Mouse (Mus musculus) liver, adult 2 months (tissue): Measurements from ENCODE around the gene Mllt1. TPM values are rescaled to one million over a fixed set of nuclear protein-coding genes. Genes with fewer than 3 reads are reported as not detected.

ENCODE experiments used
- DNase-seq: peaks from one replicate; pipeline ENCODE4 v3.0.0-alpha.2; 2011; ENCODE audit warnings: low read depth, low spot score; ENCODE audit errors: extremely low read depth
- H3K27ac ChIP-seq: fragments of 200-500 bp; replicated peaks from 2 replicates; pipeline ENCODE4 v1.5.1; 2012; ENCODE audit warnings: low read depth, mild to moderate bottlenecking, control low read depth, inconsistent platforms, low read length; ENCODE audit not compliant: insufficient read depth
- H3K27me3 ChIP-seq: fragments of 200-500 bp; 2 replicates; pipeline ENCODE4 v1.6.1; 2012; ENCODE audit warnings: mild to moderate bottlenecking, moderate library complexity, low read length, inconsistent platforms; ENCODE audit not compliant: control insufficient read depth, insufficient read depth
- H3K36me3 ChIP-seq: fragments of 200-500 bp; 2 replicates; pipeline ENCODE4 v1.6.1; 2012; ENCODE audit warnings: low read length, inconsistent platforms; ENCODE audit not compliant: control insufficient read depth, insufficient read depth
- H3K4me1 ChIP-seq: fragments of 200-500 bp; 2 replicates; pipeline ENCODE4 v1.6.1; 2011; ENCODE audit warnings: low read length; ENCODE audit not compliant: control insufficient read depth, insufficient read depth
- H3K4me3 ChIP-seq: fragments of 200-500 bp; 2 replicates; pipeline ENCODE4 v1.5.1; 2011; ENCODE audit warnings: low read depth, mild to moderate bottlenecking, control low read depth, low read length, moderate library complexity; ENCODE audit not compliant: insufficient read depth
- H3K79me2 ChIP-seq: fragments of 200-500 bp; 2 replicates; pipeline ENCODE4 v1.6.1; 2012; ENCODE audit warnings: inconsistent platforms, mild to moderate bottlenecking, low read length, moderate library complexity; ENCODE audit not compliant: control insufficient read depth, insufficient read depth
- H3K9ac ChIP-seq: fragments of 200-500 bp; 2 replicates; pipeline ENCODE4 v1.6.1; 2012; ENCODE audit warnings: low read depth, mild to moderate bottlenecking, control low read depth, inconsistent platforms, low read length
- CTCF ChIP-seq: fragments of 200-500 bp; IDR thresholded peaks from 2 replicates; pipeline ENCODE4 v1.5.1; 2011; ENCODE audit warnings: low read depth, low read length, control low read depth
- POLR2A ChIP-seq: fragments of 200-500 bp; IDR thresholded peaks from 2 replicates; pipeline ENCODE4 v1.6.1; 2011; ENCODE audit warnings: low read length, control low read depth; ENCODE audit not compliant: insufficient read depth; ENCODE audit errors: extremely low read depth
- WGBS: fragments of 180-500 bp; shearing (Covaris S2); methylation state at CpG from one replicate; pipeline ENCODE4 v1.1.7; 2018; 5-methylcytosine and 5-hydroxymethylcytosine counted together
- polyA plus RNA-seq: library from polyadenylated mRNA; depleted of rRNA; stranded (reverse); fragments of >200 nt; gene quantifications from 2 replicates; pipeline ENCODE4 v1.2.3, GENCODE M21; 2012
- total RNA-seq: library from RNA; depleted of rRNA; stranded (reverse); fragments of >200 nt; gene quantifications from 2 replicates; pipeline ENCODE4 v1.2.3, GENCODE M21; 2014

The Mllt1 gene
- total and polyA plus RNA-seq, 2 experiments, result 3.0 to 22.7 TPM

GRCm38 (mm10) chr17:56884809-56885208 is 50.4 kb downstream of the Mllt1 start:
- no peak for TF ChIP-seq CTCF
- no peak for TF ChIP-seq POLR2A
- Histone ChIP-seq H3K79me2 (no peaks in the 10 kb centered on the region), H3K4me3 (no peak overlapping the region), H3K27me3 (no peaks in the 10 kb centered on the region), H3K4me1 (no peaks in the 10 kb centered on the region), H3K36me3 (no peaks in the 10 kb centered on the region), H3K27ac (no peak overlapping the region), H3K9ac (no peak overlapping the region)
- 88% methylated on average over 17 of the region's 17 CpGs for WGBS
- no peak for DNase-seq

DNA sequence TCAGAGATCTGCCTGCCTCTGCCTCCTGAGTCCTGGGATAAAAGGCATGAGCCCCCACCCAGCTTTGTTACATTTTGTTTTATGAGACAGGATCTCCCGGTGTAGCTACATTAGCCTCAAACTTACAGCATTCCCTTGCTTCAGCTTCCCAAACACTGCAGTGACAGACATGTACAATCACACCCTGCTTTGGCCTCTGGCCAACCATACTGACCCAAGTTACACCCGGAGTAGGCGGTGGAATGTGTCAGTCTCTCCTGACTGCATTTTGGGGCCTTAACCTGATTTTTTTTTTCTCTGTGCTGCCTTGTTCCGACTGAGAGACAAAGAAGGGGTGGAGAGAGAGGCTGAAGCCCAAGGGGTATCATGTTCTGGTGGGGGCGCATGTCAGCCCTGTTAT is 50.9 kb downstream of the Mllt1 start:
- H3K27me3 ChIP-seq, result no peaks in the 10 kb centered on the region
- no peaks in the 10 kb centered on the region for H3K4me1 ChIP-seq
- 42% methylated on average over 5 of the region's 5 CpGs for WGBS
- TF ChIP-seq CTCF (no peak), POLR2A (no peak)
- DNase-seq, result peak; percentile 14
- no peak overlapping the region for H3K9ac ChIP-seq
- no peak overlapping the region for H3K27ac ChIP-seq
- no peak overlapping the region for H3K4me3 ChIP-seq
- no peaks in the 10 kb centered on the region for H3K36me3 ChIP-seq
- no peaks in the 10 kb centered on the region for H3K79me2 ChIP-seq

- DNase-seq, result no peak
- no peak for TF ChIP-seq POLR2A
- TF ChIP-seq CTCF, result no peak
- no peaks in the 10 kb centered on the region for H3K36me3 ChIP-seq
- H3K27ac ChIP-seq, result no peak overlapping the region
- 34% methylated on average over 17 of the region's 17 CpGs for WGBS
- no peaks in the 10 kb centered on the region for H3K79me2 ChIP-seq
- no peak overlapping the region for H3K9ac ChIP-seq
- H3K4me1 ChIP-seq, result no peaks in the 10 kb centered on the region
- H3K27me3 ChIP-seq, result no peaks in the 10 kb centered on the region
- H3K4me3 ChIP-seq, result no peak overlapping the region
These were observed 51.6 kb downstream of the Mllt1 start for GRCm38 (mm10) chr17:56883612-56884011.

DNA sequence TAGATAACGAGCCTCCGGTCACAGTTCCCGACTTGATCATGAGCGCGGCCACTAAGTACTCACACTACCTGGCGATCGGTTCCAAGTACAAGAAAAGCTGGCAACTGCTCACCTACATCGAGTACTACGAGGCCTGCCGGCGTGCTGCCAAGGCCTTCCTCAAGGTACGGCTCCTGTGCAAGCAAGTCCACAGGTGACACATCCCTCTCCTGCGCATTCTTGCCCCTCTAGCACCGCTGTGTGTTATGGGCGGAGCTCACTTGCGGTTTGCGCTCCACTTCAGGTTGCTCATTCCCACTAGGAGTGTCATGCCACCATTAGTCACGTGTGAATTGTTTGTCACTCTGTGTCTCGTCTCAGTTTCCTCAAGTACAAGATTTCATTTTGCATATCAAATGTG is 57.8 kb downstream of the Mllt1 start:
- H3K27ac ChIP-seq, result no peak overlapping the region
- H3K4me3 ChIP-seq, result no peak overlapping the region
- H3K79me2 ChIP-seq, result no peaks in the 10 kb centered on the region
- no peaks in the 10 kb centered on the region for H3K4me1 ChIP-seq
- H3K9ac ChIP-seq, result no peak overlapping the region
- H3K27me3 ChIP-seq, result no peaks in the 10 kb centered on the region
- no peaks in the 10 kb centered on the region for H3K36me3 ChIP-seq
- 92% methylated on average over 19 of the region's 19 CpGs for WGBS
- TF ChIP-seq CTCF (no peak), POLR2A (no peak)
- DNase-seq, result no peak

DNA sequence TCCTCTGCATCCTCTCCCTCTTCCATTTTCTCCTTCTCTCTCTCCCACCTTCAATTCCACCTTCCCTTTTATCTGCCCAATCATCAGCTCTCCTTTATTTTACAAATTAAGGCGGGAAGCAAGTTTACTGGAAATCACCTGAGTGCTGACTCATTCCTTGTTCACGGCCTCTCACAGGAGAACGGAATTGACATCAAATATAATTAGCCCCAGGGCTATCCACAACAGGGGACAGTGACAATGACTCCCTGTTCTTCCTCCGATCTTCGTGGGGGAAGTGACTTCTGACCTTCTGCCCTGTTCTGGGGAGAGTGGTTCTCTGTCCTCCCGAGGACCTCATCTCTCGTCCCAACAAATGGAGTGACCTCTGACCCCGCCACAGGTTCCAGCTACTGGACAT is 58.2 kb downstream of the Mllt1 start:
- Histone ChIP-seq H3K27me3 (no peaks in the 10 kb centered on the region), H3K9ac (no peak overlapping the region), H3K4me3 (no peak overlapping the region), H3K36me3 (no peaks in the 10 kb centered on the region), H3K79me2 (no peaks in the 10 kb centered on the region), H3K4me1 (no peaks in the 10 kb centered on the region), H3K27ac (no peak overlapping the region)
- DNase-seq, result no peak
- WGBS, result 56% methylated on average over 8 of the region's 8 CpGs
- no peak for TF ChIP-seq POLR2A
- TF ChIP-seq CTCF, result no peak

DNA sequence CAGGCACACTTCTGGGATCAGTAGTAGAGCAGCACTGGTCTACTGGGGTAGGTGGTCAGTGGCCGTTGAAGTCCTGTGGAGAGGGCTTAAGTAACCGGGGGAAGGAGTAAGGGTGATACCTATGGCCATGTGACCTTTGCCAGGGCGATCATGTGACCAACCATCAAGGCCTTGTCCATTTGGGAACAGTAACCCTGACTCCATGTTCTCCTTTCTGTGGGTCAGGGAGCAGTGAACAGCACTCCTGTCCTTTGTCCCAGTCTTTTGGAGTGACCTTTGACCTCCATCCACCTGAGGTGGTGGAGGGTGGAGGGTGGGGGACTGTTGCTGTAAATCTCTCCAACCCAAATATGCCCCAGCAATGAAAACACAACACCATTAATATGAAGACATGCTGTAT is 58.8 kb downstream of the Mllt1 start:
- H3K27me3 ChIP-seq, result no peaks in the 10 kb centered on the region
- H3K4me3 ChIP-seq, result no peak overlapping the region
- TF ChIP-seq CTCF, result no peak
- TF ChIP-seq POLR2A, result no peak

More for the DNA sequence above, 58.8 kb downstream of the Mllt1 start:
- no peaks in the 10 kb centered on the region for H3K79me2 ChIP-seq
- H3K27ac ChIP-seq, result no peak overlapping the region
- no peaks in the 10 kb centered on the region for H3K36me3 ChIP-seq
- 78% methylated on average over 3 of the region's 3 CpGs for WGBS
- DNase-seq, result no peak
- H3K4me1 ChIP-seq, result no peaks in the 10 kb centered on the region
- H3K9ac ChIP-seq, result no peak overlapping the region
